Mouse (Mus musculus) telencephalon, adult 2 months (tissue): ENCODE data around the gene Csnk2b.
A peak's percentile ranks its signal among the peaks of the same experiment; 100 is the strongest.

Experiments
- DNase-seq: peaks from one replicate; pipeline ENCODE4 v3.0.0-alpha.2; 2011; ENCODE audit warnings: low read depth, low spot score

Gene Csnk2b

DNA sequence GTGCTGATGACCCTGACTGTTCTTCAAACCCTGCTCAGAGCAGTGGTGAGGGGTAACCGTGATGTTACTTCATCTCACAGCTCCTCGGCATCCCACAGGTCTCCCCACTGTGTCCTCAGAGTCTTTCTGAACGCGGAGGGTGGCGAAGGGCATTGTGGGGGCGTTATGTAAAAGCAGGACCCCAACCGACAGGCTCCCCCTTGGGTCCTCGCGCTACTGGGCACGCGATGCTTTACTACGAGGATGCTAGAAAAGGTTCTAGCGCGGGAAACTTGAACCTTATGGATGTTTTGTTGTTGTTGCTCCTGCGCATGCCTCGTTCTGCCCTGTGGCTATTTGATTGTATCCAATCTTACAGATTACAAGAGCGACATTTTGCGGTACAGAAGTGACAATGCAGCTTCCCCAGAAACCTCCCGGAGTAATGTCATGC, at the start of gene Csnk2b:
Gene Csnk2b, minus strand, starts transcription at position 183 of the 433 bp plus-strand sequence.
- DNase-seq, result peak; percentile 77

DNA sequence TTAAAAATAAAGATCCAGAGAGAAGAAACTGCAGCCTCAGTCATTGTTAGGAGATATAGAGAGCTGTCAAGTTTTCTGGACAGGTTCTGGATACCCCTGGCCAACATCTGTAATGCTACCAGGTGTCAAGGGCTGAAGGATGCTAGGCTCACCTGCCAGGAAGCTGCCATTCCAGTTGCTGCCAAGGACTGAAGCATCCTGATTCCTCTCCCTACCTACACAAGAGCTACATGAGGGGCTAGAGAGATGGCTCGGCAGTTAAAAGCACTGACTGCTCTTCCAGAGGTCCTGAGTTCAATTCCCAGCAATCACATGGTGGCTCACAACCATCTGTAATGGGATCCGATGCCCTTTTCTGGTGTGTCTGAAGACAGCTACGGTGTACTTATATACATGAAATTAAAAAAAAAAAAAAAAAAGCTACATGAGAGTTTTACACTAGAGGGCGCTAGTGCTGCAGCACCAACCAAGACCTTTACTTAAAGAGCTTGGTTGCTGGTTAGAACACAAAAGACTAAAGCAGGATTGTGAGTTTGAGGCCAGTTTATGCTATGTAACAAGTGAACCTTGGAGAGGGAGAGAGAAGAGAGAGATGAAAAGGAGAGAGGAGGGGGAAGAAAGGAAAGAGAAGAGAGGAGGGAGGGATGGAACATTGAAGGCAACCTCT, 46.8 kb upstream of the Csnk2b start:
- DNase-seq, result peak; percentile 68

DNA sequence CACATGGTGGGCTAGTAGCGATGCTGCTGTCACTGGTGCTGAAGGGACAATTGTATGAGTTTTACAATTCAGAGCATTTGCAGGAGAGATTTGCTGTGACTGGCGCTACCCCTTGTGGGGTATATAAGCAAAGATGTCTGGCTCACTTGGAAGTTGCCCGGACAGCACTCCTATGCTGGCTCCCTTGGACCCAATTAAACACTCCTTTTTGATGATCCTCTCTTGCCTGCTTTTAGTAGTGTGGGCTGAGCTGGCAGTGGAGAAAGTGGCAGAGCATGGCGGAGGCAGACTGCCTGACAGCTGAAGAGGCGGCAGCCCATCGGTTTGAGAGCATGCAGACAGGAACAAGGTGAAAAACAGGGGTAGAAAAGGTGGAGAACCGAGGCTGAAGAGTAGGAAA, 45.9 kb upstream of the Csnk2b start:
- DNase-seq, result no peak

DNA sequence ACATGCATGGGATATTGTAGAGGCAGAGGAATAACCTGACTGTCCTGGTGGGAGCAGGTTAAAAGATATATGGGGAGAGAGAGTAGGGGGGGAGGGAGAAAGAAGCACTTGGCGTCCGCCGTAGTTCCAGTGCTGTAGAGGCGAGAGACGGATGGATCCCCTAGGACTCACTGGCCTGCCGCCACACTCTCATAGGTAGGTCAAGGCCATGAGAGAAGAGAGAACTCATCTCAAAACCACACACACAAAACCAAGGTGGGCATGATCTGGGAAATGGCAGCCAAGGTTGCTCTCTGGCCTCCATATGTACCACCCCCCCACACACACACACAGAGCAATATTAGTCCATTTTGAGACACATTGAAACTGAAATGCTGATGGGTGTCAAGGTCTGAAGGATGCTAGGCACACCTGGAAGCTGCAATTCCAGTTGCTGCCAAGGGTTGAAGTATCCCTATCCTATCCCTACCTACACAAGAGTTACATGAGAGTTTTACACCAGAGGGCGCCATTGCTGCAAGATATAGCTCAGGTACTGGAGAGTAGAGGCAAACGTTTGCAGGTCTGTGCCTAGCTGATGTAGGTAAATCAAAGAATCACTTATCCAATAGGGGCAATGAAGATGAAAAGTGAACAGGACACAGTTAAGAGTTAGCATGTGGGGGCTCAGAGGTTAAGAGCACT, 44.6 kb upstream of the Csnk2b start:
- peak; percentile 67 for DNase-seq

DNA sequence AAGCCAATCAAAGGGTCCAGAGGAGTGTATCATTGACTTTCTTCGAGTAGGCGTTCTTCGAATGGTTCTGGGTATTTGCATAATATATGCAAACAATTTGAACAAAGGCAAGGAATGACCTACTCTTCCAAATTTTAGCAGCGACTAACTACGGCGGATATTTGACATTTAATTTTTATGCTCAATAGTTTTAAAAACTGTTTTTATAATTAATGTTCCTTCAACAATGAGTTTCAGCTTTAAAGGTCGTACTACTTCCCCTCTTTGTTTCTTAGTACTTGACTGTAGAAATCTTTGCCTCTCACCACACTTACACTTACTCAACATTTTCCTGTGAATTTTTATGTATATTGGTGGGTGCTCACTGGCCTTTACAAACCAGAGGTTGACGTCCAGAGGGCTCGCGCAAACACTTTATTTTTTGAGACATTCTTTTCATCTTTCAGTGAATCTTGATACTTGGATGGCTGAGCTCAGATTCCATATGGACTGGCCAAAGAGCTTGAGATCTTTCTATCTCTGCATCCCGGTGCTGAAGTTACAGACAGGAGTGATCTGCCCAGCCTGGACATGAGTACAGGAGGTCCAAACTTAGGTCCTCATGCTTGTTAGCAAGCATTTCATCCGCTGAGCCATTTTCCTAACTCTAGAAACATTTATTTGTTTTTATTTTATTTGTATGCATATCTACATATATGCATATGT, 43.8 kb upstream of the Csnk2b start:
- DNase-seq, result no peak

DNA sequence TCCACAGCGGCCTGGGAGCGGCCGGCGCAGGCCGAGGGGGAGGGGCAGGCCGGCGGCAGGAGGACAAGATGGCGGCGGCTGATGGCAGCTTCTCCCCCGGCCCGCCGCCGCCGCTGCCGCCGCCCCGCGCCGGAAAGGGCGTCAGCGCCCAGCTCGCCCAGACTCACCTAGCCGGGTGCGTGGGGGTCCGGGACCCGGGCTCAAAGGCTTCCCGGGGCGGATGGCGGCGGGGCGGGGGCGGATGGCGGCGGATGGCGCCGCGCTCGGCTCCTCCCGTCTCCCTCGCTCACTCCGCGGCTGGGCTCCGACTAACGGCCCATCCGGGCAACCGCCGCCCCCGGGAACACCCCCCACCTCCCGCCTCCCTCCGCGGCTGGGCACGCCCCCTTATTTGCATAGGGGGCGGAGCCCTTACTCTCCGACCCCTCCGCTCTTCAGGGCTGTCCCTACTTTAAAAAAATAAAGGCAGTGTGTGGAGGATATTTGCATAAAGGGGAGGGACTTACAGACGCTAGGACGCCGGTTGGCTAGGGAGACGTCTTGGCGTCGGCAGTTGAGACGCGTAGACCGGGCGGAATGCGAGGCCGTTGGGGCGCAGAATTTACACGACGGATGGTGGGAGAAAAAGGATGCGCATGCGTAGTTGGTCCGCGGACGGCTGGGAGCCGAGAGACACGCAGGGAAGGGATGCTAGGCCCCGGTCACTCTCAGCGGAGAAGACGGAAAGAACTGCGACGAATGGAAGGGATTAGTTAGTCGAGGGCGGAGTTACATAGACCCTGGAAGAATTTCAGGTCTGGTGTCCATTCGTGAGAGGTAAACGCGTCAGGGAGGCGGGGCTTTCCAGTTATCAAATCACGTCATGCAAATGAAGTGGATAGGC, 43.0 kb upstream of the Csnk2b start, which contains the start of gene Prrc2a:
Gene Prrc2a, minus strand, starts transcription at position 330 of the 883 bp plus-strand sequence.
- peak; percentile 100 for DNase-seq

DNA sequence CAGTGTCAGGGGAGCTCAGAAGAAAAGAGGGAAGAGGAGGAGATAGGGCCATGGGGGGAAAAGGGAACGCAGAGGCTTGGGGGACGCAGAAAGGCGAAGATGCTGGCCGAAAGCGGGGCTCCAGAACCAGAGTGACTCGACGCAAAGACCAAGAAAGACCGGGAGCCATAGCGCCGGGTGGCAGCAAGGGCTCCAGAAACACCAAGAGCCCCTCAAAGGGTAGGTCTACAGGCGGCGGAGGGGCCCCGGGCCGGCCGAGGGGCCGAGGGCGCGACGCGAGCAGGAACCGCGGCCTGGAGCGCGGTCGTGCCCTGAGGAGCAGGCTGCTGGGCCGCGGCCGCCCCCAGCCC, 42.3 kb upstream of the Csnk2b start:
- DNase-seq, result no peak

DNA sequence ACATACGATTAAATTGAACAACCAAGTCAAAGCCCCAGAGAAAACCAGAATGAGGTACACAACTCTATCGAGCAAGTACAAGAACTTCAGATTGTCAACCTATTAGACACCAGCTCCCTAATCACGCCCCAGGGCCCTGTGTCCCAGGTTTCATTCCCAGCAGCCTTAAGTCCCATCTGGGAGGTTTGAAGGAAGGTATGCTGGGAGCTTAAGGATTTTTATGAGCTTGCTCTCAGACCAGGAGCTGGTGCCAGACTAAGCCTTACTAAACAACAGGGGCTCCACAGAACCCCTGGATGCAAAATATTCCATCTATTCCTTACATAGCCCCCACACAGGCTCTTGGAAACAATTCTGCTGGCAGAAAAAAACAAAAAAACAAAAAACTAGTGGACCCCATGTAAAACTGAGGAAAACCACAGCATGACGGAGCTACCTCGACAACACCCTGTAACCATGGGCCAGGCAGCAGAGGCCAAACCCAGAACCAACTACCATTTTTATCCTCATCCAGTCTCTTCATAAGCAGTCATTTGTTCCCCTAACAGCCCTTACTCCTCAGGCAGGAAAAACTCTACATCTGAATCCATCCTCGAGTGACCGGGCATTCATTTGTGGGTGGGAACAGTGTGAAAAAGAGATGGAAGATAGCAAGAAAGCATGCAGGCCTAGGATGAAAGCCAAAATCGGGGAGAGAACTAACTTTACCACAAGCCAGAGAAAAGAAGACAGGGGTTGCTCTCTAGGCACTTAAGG, 41.7 kb upstream of the Csnk2b start:
- DNase-seq, result no peak

DNA sequence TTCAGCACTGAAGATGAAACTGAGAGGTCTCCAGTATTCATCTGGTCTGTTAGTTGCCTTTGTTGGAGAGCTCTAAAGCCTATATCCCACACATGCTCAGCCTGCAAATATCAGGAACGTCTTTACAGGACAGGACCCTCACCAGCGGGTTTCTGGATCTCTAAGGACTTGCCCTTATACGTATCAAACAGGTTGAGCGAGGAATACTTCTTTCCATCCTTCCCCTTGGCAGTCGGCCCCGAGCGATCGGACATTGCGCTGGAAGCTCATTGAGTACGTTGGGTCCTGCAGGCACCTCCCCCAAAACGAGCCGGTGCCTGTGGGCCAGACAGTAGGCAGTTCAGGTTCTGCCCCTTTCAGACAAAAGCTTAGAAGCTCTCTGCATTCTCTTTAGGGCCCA, 40.9 kb upstream of the Csnk2b start:
- DNase-seq, result no peak

DNA sequence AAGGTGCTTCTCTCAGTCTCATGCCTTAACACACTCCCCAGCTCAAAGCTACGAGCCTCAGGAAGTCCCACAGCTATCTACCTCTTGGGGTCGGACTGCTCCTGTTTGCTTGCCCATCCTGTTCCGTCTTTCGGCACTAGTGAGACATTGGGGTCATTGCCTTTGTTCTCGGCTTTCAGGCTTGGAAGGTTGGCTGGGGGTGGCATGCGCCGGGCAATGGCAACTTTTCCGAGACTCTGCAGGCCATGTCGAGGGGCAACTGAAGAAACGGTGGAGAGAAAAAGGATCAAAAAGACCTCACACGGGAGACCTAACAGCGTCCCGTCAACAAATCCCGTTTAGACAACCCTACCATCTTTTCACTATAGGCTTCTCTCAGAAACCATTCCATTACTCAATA, 40.3 kb upstream of the Csnk2b start:
- no peak for DNase-seq

DNA sequence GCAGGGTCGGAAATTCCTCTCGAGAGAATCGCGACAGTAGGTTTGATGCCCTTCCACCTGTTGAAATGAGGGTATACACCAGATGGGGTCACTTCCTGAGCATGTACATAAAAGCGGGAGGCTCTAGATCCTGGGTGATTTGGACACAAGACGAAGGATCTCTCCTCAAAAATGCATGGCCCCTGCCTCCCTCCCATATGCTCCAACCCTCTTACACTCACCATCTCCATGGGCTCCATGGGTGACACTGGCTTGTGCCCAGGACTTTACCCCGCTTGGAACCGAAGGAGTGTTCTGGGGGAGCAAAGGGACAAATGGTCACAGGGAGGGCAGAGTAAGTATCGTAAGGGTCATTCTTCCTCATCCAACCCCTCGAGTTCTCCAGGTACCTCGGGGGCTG, 39.6 kb upstream of the Csnk2b start:
- DNase-seq, result no peak

DNA sequence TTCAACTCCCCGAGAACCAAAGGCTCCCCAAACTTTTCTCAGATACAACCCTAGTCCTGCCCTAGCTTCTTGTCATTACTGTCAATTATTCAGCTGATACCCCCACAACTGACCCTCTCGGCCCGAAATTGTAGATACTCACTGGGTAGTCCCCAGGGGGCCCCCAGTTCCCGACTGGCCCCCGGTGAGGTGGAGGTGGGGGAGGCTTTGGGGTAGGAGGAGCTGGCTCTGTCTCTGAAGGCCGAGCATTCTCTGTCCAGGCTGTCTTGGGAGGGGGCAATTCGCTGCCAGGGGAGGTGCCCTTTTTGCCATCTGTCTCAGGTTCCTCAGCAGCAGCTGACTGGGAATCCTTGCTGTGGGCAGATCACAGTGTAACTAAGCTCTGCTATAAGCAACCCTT, 37.8 kb upstream of the Csnk2b start:
- no peak for DNase-seq

DNA sequence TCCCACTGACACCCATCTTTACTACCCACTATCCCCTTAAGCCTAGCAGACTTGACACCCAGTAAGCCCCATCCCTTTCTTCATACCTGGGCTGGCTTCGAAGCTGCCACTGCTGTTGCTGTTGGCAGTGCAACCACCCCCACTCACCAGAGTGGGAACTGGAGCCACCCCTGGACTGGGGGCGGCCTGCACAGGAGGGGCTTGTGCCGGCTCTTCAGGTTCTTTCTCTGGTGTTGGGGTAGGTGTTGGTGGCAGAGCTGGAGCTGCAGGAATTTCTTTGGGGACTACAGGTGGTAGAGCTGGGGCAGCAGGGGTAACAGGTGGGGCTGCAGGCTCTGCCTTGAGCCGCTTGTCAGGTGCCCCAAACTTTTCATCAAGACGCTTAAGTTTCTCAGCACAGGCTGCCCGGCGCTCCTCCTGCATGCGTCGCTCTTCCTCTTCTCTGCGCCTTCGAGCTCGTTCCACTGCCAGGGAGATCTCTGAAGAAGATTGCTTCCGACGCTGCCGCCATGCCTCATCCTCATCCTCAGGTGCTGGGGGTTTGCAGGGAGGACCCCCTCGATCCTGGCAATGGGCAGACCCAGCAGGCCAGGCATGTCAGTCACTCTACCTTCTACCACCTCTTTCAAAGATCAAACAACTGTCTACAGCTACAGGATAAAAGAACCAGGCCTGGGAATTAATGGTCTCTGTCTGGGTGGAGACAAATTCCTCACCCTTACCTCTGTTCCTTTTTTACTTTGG, 37.2 kb upstream of the Csnk2b start:
- DNase-seq, result no peak

DNA sequence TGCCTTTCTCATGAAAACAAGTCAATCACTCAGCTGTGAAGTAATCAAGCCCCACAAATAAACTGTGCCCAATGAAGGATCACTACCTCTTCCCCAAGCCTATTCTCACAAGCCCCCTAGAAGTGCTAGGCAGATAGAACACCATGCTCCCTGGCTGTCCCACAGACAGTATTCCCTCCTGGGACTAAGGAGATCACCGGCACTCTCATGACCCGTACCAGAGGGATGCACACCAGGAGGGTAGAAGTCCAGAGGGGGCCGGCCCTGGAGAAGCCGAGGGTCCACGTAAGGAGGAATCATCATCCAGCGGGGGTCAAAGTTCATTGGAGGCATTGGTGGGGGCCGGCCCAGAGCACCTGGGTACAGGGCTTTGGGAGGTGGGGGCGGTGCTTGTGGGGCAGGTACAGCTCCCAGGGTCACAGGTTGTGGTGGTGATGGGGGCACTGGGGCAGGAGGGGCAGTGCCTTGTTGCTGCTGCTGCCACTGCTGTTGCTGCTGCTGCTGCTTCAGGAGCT, 35.9 kb upstream of the Csnk2b start:
- no peak for DNase-seq

DNA sequence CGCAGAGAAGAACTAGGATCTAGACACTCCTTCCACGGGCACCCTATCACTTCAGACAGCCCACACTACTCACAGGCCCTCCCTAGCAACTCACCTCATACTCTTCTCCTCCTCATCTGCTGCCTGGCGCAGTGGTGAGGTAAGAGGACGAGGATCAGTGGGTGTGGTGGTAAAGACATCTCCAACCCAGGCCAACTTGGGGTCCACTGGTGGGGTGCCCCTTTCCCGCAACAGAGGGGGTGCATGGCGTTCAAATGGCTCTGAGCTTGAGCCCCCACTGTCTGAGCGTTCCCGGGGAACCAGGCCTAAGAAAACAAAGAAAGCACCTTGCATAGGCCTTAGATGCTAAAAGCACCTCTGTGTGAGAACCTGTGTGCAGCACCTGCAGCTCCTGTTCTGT, 35.4 kb upstream of the Csnk2b start:
- no peak for DNase-seq

DNA sequence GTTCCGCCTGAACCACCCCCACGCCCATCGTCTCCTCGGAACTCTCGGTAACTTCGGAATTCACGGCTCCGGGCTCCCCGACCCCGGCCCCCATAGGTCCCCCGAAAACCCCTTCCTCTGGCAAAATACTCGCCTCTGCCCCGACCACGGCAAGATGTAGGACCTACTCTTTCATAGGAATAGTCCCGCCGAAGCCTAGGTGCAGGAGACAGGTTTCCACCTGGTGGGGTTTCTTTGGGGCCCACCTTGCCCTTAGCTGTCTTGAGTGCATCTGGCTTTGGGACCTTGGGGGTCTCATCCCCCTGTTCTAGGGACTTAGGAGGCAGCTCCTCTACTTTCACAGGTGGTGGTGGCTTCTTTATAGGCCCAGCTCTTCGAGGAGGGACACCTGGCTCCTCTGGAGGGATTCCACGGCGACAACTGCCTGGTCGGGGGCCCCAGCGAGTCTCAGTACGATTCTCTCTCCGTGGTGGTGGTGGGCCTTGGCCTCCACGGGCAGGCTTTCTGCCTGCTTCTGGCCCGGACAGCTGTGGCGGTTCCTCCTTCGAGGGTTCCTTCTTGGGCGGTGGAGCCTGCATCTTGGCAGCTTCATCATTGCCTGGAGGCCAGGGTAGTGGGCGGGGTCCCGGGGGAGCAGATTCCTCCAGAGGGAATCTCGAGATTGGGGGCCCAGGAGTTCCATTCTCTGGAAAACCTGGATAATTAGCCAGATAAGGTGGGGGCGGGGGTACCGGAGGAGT, 34.8 kb upstream of the Csnk2b start:
- DNase-seq, result no peak

DNA sequence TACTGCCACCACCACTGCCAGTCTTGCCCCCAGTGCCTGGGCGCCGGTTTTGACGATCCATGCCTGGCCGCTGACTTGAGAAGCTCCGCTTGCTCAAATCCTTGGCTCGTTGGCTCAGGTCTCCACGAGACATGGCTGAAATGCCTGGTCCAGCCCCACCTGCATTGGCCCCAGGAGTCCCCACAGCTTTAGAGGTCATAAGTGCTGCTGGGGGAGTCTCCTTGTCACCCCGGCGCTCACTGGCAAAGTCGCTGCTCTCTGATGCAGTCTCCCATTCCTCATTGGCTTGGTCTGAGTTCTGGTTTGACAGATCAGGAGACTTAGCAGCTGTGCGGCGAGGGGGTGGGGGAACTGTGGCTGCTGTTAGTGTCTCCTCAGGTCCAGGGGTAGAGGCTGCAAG, 33.6 kb upstream of the Csnk2b start:
- DNase-seq, result no peak

DNA sequence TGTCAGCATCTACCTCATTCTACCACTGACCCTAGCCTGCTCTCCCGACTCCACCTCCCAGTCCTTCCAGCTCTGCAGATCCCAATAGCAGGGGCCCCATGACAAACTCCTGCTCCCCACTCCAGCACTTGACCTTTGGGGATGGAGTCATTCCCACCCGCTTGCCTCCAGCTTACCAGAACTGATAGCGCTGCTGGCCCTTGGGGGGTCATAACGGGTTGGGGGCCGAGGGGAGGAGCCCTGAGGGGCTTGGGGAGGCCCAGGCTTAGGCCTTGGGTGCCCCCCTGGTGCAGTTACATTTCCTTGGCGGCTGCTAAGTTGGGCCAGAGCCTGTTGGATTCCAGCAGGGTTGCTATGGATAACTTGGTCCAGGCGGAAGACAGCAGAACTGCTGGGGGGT, 32.8 kb upstream of the Csnk2b start:
- no peak for DNase-seq

DNA sequence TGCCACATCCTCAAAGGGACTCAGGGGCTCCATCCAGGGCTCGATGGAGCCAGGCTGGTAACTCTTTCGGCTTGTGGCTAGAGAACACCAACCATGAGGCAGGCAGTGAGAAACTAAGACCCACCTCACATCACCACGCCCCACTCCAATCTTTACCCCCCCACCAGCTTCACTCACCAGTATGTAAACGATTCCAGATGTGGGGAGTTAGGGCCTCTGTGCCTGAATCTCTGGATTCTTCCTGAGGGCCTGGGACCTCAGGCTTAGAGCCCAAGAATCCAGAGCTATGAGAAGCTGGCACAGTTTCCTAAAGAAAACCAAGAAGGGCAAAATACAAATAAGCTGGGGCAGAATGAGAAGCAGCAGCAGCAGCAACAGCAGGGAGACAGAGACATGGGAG, 32.1 kb upstream of the Csnk2b start:
- DNase-seq, result no peak

DNA sequence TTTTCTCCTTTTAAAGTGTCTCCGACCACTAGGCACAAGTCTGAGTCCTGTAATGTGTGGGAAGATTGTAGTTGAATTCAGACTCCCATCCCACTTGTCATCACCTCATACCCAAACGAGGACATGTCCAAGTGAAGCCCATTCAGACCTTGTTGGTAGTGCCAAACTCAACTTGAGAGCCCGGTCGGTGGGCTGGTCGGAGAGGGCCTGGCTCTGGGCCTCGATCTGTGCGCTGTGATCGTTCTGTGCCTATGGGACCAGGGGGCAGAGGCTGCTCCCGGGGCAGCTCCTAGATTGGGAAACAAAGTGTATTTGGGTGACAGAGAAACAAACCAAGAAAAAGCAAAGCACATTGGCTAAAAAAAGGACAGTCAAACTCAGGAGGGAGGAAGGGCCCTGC, 31.2 kb upstream of the Csnk2b start:
- DNase-seq, result no peak
